Mouse (Mus musculus): ENCODE results near the gene Ncapd3. TPM values are rescaled to one million over a fixed set of nuclear protein-coding genes. Genes with fewer than 3 reads are reported as not detected.

Ncapd3 gene
- total and polyA plus RNA-seq, 2 experiments, result 7.1 to 9.6 TPM

- no peak for DNase-seq (ENCODE audit: extremely low read depth, low read depth, low spot score)
- WGBS, result 93% methylated on average over 6 of the region's 6 CpGs
- H3K27me3 ChIP-seq (ENCODE audit: control insufficient read depth, insufficient read depth, low read length), result no peaks in the 10 kb centered on the region
Measured at GRCm38 (mm10) chr9:27126543-27126942, 96.6 kb downstream of the Ncapd3 start.

GRCm38 (mm10) chr9:27128629-27129028, 98.7 kb downstream of the Ncapd3 start:
- 60% methylated on average over 4 of the region's 4 CpGs for WGBS
- no peaks in the 10 kb centered on the region for H3K27me3 ChIP-seq (ENCODE audit: control insufficient read depth, insufficient read depth, low read length)
- H3K4me3 ChIP-seq (ENCODE audit: insufficient read depth, low read depth, low read length), result no peak overlapping the region
- DNase-seq (ENCODE audit: extremely low read depth, low read depth, low spot score), result no peak
- TF ChIP-seq POLR2A (IDR thresholded peaks at IDR 0.05; ENCODE audit: extremely low read depth, insufficient read depth, low read length) (no peak), CTCF (IDR thresholded peaks at IDR 0.05; ENCODE audit: low read depth, low read length) (no peak)
- no peaks in the 10 kb centered on the region for H3K36me3 ChIP-seq (ENCODE audit: control insufficient read depth, insufficient read depth, low read length)
- H3K79me2 ChIP-seq (ENCODE audit: control insufficient read depth, insufficient read depth, low read length), result no peaks in the 10 kb centered on the region
- H3K9ac ChIP-seq (ENCODE audit: low read depth, low read length), result no peak overlapping the region
- no peaks in the 10 kb centered on the region for H3K4me1 ChIP-seq (ENCODE audit: control insufficient read depth, insufficient read depth, low read length)
- no peak overlapping the region for H3K27ac ChIP-seq (replicated peaks; ENCODE audit: insufficient read depth, low read depth, low read length)

More at GRCm38 (mm10) chr9:27126543-27126942, 96.6 kb downstream of the Ncapd3 start:
- H3K36me3 ChIP-seq (ENCODE audit: control insufficient read depth, insufficient read depth, low read length), result no peaks in the 10 kb centered on the region
- no peak overlapping the region for H3K27ac ChIP-seq (replicated peaks; ENCODE audit: insufficient read depth, low read depth, low read length)
- H3K79me2 ChIP-seq (ENCODE audit: control insufficient read depth, insufficient read depth, low read length), result no peaks in the 10 kb centered on the region
- H3K4me1 ChIP-seq (ENCODE audit: control insufficient read depth, insufficient read depth, low read length), result no peaks in the 10 kb centered on the region
- H3K9ac ChIP-seq (ENCODE audit: low read depth, low read length), result no peak overlapping the region
- H3K4me3 ChIP-seq (ENCODE audit: insufficient read depth, low read depth, low read length), result no peak overlapping the region
- no peak for TF ChIP-seq CTCF (IDR thresholded peaks at IDR 0.05; ENCODE audit: low read depth, low read length)
- TF ChIP-seq POLR2A (IDR thresholded peaks at IDR 0.05; ENCODE audit: extremely low read depth, insufficient read depth, low read length), result no peak

- TF ChIP-seq POLR2A (IDR thresholded peaks at IDR 0.05; ENCODE audit: extremely low read depth, insufficient read depth, low read length) (no peak), CTCF (IDR thresholded peaks at IDR 0.05; ENCODE audit: low read depth, low read length) (no peak)
- WGBS, result 72% methylated on average over 1 of the region's 1 CpGs
- Histone ChIP-seq H3K27ac (replicated peaks; ENCODE audit: insufficient read depth, low read depth, low read length) (no peak overlapping the region), H3K79me2 (ENCODE audit: control insufficient read depth, insufficient read depth, low read length) (no peaks in the 10 kb centered on the region), H3K27me3 (ENCODE audit: control insufficient read depth, insufficient read depth, low read length) (no peaks in the 10 kb centered on the region), H3K36me3 (ENCODE audit: control insufficient read depth, insufficient read depth, low read length) (no peaks in the 10 kb centered on the region), H3K4me1 (ENCODE audit: control insufficient read depth, insufficient read depth, low read length) (no peaks in the 10 kb centered on the region), H3K4me3 (ENCODE audit: insufficient read depth, low read depth, low read length) (no peak overlapping the region), H3K9ac (ENCODE audit: low read depth, low read length) (no peak overlapping the region)
- peak; percentile 21 for DNase-seq (ENCODE audit: extremely low read depth, low read depth, low spot score)
Measured at GRCm38 (mm10) chr9:27134410-27134809, 104.4 kb downstream of the Ncapd3 start.

- H3K79me2 ChIP-seq (ENCODE audit: control insufficient read depth, insufficient read depth, low read length), result no peaks in the 10 kb centered on the region
- no peak overlapping the region for H3K27ac ChIP-seq (replicated peaks; ENCODE audit: insufficient read depth, low read depth, low read length)
- TF ChIP-seq POLR2A (IDR thresholded peaks at IDR 0.05; ENCODE audit: extremely low read depth, insufficient read depth, low read length), result no peak
- no peak for TF ChIP-seq CTCF (IDR thresholded peaks at IDR 0.05; ENCODE audit: low read depth, low read length)
- no peak for DNase-seq (ENCODE audit: extremely low read depth, low read depth, low spot score)
- H3K9ac ChIP-seq (ENCODE audit: low read depth, low read length), result no peak overlapping the region
- H3K4me3 ChIP-seq (ENCODE audit: insufficient read depth, low read depth, low read length), result no peak overlapping the region
- 88% methylated on average over 7 of the region's 7 CpGs for WGBS
- no peaks in the 10 kb centered on the region for H3K27me3 ChIP-seq (ENCODE audit: control insufficient read depth, insufficient read depth, low read length)
- H3K36me3 ChIP-seq (ENCODE audit: control insufficient read depth, insufficient read depth, low read length), result no peaks in the 10 kb centered on the region
- no peaks in the 10 kb centered on the region for H3K4me1 ChIP-seq (ENCODE audit: control insufficient read depth, insufficient read depth, low read length)
Measured at GRCm38 (mm10) chr9:27135372-27135771, 105.4 kb downstream of the Ncapd3 start.

GRCm38 (mm10) chr9:27136651-27137050, 106.7 kb downstream of the Ncapd3 start:
- WGBS, result 62% methylated on average over 8 of the region's 8 CpGs

GRCm38 (mm10) chr9:27140432-27141065, 110.6 kb downstream of the Ncapd3 start:
- no peaks in the 10 kb centered on the region for H3K4me1 ChIP-seq (ENCODE audit: control insufficient read depth, insufficient read depth, low read length)
- no peak for DNase-seq (ENCODE audit: extremely low read depth, low read depth, low spot score)
- WGBS, result 97% methylated on average over 10 of the region's 10 CpGs
- no peak overlapping the region for H3K27ac ChIP-seq (replicated peaks; ENCODE audit: insufficient read depth, low read depth, low read length)
- H3K9ac ChIP-seq (ENCODE audit: low read depth, low read length), result no peak overlapping the region
- H3K4me3 ChIP-seq (ENCODE audit: insufficient read depth, low read depth, low read length), result no peak overlapping the region
- no peaks in the 10 kb centered on the region for H3K27me3 ChIP-seq (ENCODE audit: control insufficient read depth, insufficient read depth, low read length)
- no peak for TF ChIP-seq POLR2A (IDR thresholded peaks at IDR 0.05; ENCODE audit: extremely low read depth, insufficient read depth, low read length)
- no peak for TF ChIP-seq CTCF (IDR thresholded peaks at IDR 0.05; ENCODE audit: low read depth, low read length)
- H3K36me3 ChIP-seq (ENCODE audit: control insufficient read depth, insufficient read depth, low read length), result no peaks in the 10 kb centered on the region
- no peaks in the 10 kb centered on the region for H3K79me2 ChIP-seq (ENCODE audit: control insufficient read depth, insufficient read depth, low read length)

More at GRCm38 (mm10) chr9:27136651-27137050, 106.7 kb downstream of the Ncapd3 start:
- no peaks in the 10 kb centered on the region for H3K27me3 ChIP-seq (ENCODE audit: control insufficient read depth, insufficient read depth, low read length)
- no peak overlapping the region for H3K4me3 ChIP-seq (ENCODE audit: insufficient read depth, low read depth, low read length)
- no peaks in the 10 kb centered on the region for H3K4me1 ChIP-seq (ENCODE audit: control insufficient read depth, insufficient read depth, low read length)
- H3K36me3 ChIP-seq (ENCODE audit: control insufficient read depth, insufficient read depth, low read length), result no peaks in the 10 kb centered on the region
- TF ChIP-seq CTCF (IDR thresholded peaks at IDR 0.05; ENCODE audit: low read depth, low read length) (no peak), POLR2A (IDR thresholded peaks at IDR 0.05; ENCODE audit: extremely low read depth, insufficient read depth, low read length) (no peak)
- H3K9ac ChIP-seq (ENCODE audit: low read depth, low read length), result no peak overlapping the region
- H3K79me2 ChIP-seq (ENCODE audit: control insufficient read depth, insufficient read depth, low read length), result no peaks in the 10 kb centered on the region
- H3K27ac ChIP-seq (replicated peaks; ENCODE audit: insufficient read depth, low read depth, low read length), result no peak overlapping the region
- DNase-seq (ENCODE audit: extremely low read depth, low read depth, low spot score), result no peak
